Mouse (Mus musculus): ENCODE results near the gene Nup107. TPM values are rescaled to one million over a fixed set of nuclear protein-coding genes. Genes with fewer than 3 reads are reported as not detected.
A peak's percentile ranks its signal among the peaks of the same experiment; 100 is the strongest.

Gene Nup107
- polyA plus RNA-seq, 1 experiment from 2014 or later: 34.9 TPM

GRCm38 (mm10) chr10:117774011-117774816, 18.3 kb downstream of the Nup107 start:
- Histone ChIP-seq H3K4me1 (replicated peaks; ENCODE audit: insufficient read depth, low read length) (no peaks in the 10 kb centered on the region), H3K36me3 (ENCODE audit: insufficient read depth, low read length) (peaks cover 66% of the 10 kb centered on the region; the same call in 1 of the 2 replicates), H3K4me2 (ENCODE audit: low read length) (no peak overlapping the region), H3K9ac (ENCODE audit: low read depth, low read length) (no peak overlapping the region), H3K9me3 (replicated peaks; ENCODE audit: low read length) (no peaks in the 10 kb centered on the region), H3K27me3 (ENCODE audit: insufficient read depth, low read length) (no peaks in the 10 kb centered on the region), H3K27ac (no peak overlapping the region), H3K4me3 (replicated peaks; ENCODE audit: low read depth, low read length) (no peak overlapping the region)
- no peak for DNase-seq (ENCODE audit: low spot score)
- TF ChIP-seq CTCF (IDR thresholded peaks at IDR 0.05; ENCODE audit: low read depth): no peak
- ATAC-seq (replicated peaks; ENCODE audit: low FRiP score, low read depth): no peak; the same call in 1 of the 2 replicates
- 88% methylated on average over 22 of the region's 22 CpGs for WGBS

- Histone ChIP-seq H3K4me3 (replicated peaks; ENCODE audit: low read depth, low read length) (no peak overlapping the region), H3K9me3 (replicated peaks; ENCODE audit: low read length) (no peaks in the 10 kb centered on the region), H3K27ac (no peak overlapping the region), H3K27me3 (ENCODE audit: insufficient read depth, low read length) (no peaks in the 10 kb centered on the region), H3K9ac (ENCODE audit: low read depth, low read length) (no peak overlapping the region), H3K36me3 (ENCODE audit: insufficient read depth, low read length) (peaks cover 58% of the 10 kb centered on the region; the same call in 1 of the 2 replicates), H3K4me2 (ENCODE audit: low read length) (no peak overlapping the region), H3K4me1 (replicated peaks; ENCODE audit: insufficient read depth, low read length) (no peaks in the 10 kb centered on the region)
- ATAC-seq (replicated peaks; ENCODE audit: low FRiP score, low read depth) (no peak), DNase-seq (ENCODE audit: low spot score) (no peak)
- TF ChIP-seq CTCF (IDR thresholded peaks at IDR 0.05; ENCODE audit: low read depth): no peak
- WGBS: 96% methylated on average over 7 of the region's 7 CpGs
Measured at GRCm38 (mm10) chr10:117773106-117773720, 19.3 kb downstream of the Nup107 start.

GRCm38 (mm10) chr10:117772364-117773105, 20.0 kb downstream of the Nup107 start:
- Histone ChIP-seq H3K27me3 (ENCODE audit: insufficient read depth, low read length) (no peaks in the 10 kb centered on the region), H3K27ac (no peak overlapping the region), H3K9me3 (replicated peaks; ENCODE audit: low read length) (no peaks in the 10 kb centered on the region), H3K4me2 (ENCODE audit: low read length) (no peak overlapping the region), H3K36me3 (ENCODE audit: insufficient read depth, low read length) (peaks cover 61% of the 10 kb centered on the region; the same call in 1 of the 2 replicates), H3K9ac (ENCODE audit: low read depth, low read length) (no peak overlapping the region), H3K4me3 (replicated peaks; ENCODE audit: low read depth, low read length) (no peak overlapping the region), H3K4me1 (replicated peaks; ENCODE audit: insufficient read depth, low read length) (no peaks in the 10 kb centered on the region)
- DNase-seq (ENCODE audit: low spot score) (peak; percentile 3), ATAC-seq (replicated peaks; ENCODE audit: low FRiP score, low read depth) (no peak)
- WGBS: 80% methylated on average over 17 of the region's 17 CpGs
- TF ChIP-seq CTCF (IDR thresholded peaks at IDR 0.05; ENCODE audit: low read depth): no peak

- no peak for DNase-seq (ENCODE audit: low spot score)
- peaks cover 58% of the 10 kb centered on the region; the same call in 1 of the 2 replicates for H3K36me3 ChIP-seq (ENCODE audit: insufficient read depth, low read length)
- TF ChIP-seq CTCF (IDR thresholded peaks at IDR 0.05; ENCODE audit: low read depth): no peak
- no peaks in the 10 kb centered on the region for H3K9me3 ChIP-seq (replicated peaks; ENCODE audit: low read length)
- no peak overlapping the region for H3K4me3 ChIP-seq (replicated peaks; ENCODE audit: low read depth, low read length)
- no peak overlapping the region for H3K9ac ChIP-seq (ENCODE audit: low read depth, low read length)
- H3K27me3 ChIP-seq (ENCODE audit: insufficient read depth, low read length): no peaks in the 10 kb centered on the region
- WGBS: 92% methylated on average over 10 of the region's 10 CpGs
- no peak overlapping the region for H3K4me2 ChIP-seq (ENCODE audit: low read length)
- H3K4me1 ChIP-seq (replicated peaks; ENCODE audit: insufficient read depth, low read length): no peaks in the 10 kb centered on the region
- no peak overlapping the region for H3K27ac ChIP-seq
- ATAC-seq (replicated peaks; ENCODE audit: low FRiP score, low read depth): no peak
Measured at GRCm38 (mm10) chr10:117771131-117771510, 21.4 kb downstream of the Nup107 start.

GRCm38 (mm10) chr10:117770286-117771130, 22.0 kb downstream of the Nup107 start:
- Histone ChIP-seq H3K27me3 (ENCODE audit: insufficient read depth, low read length) (no peaks in the 10 kb centered on the region), H3K27ac (no peak overlapping the region), H3K4me1 (replicated peaks; ENCODE audit: insufficient read depth, low read length) (no peaks in the 10 kb centered on the region), H3K4me3 (replicated peaks; ENCODE audit: low read depth, low read length) (no peak overlapping the region), H3K4me2 (ENCODE audit: low read length) (no peak overlapping the region), H3K9ac (ENCODE audit: low read depth, low read length) (no peak overlapping the region), H3K36me3 (ENCODE audit: insufficient read depth, low read length) (peaks cover 59% of the 10 kb centered on the region), H3K9me3 (replicated peaks; ENCODE audit: low read length) (no peaks in the 10 kb centered on the region)
- ATAC-seq (replicated peaks; ENCODE audit: low FRiP score, low read depth): no peak
- 80% methylated on average over 18 of the region's 18 CpGs for WGBS
- no peak for DNase-seq (ENCODE audit: low spot score)
- no peak for TF ChIP-seq CTCF (IDR thresholded peaks at IDR 0.05; ENCODE audit: low read depth)

All from kidney, postnatal 0 days (tissue).